Mouse (Mus musculus) thymus, adult 2 months (tissue): ENCODE results near the gene Lztfl1. TPM values are rescaled to one million over a fixed set of nuclear protein-coding genes. Genes with fewer than 3 reads are reported as not detected.

ENCODE experiments used
- DNase-seq: peaks from one replicate; pipeline ENCODE4 v3.0.0; 2021
- H3K27ac ChIP-seq: fragments of 200-500 bp; 2 replicates; pipeline ENCODE4 v1.5.1; 2012; ENCODE audit warnings: low read length, control low read depth; ENCODE audit not compliant: control insufficient read depth, insufficient read depth
- H3K27me3 ChIP-seq: fragments of 200-500 bp; 2 replicates; pipeline ENCODE4 v1.6.1; 2012; ENCODE audit warnings: mild to moderate bottlenecking, low read length, moderate library complexity, mixed read lengths; ENCODE audit not compliant: control insufficient read depth, insufficient read depth
- H3K36me3 ChIP-seq: fragments of 200-500 bp; 2 replicates; pipeline ENCODE4 v1.6.1; 2012; ENCODE audit warnings: mild to moderate bottlenecking, low read length, moderate library complexity; ENCODE audit not compliant: control insufficient read depth, insufficient read depth
- H3K4me1 ChIP-seq: fragments of 200-500 bp; replicated peaks from 2 replicates; pipeline ENCODE4 v1.6.1; 2012; ENCODE audit warnings: low read length; ENCODE audit not compliant: control insufficient read depth, insufficient read depth
- H3K4me3 ChIP-seq: fragments of 200-500 bp; 2 replicates; pipeline ENCODE4 v1.5.1; 2012; ENCODE audit warnings: mild to moderate bottlenecking, low read length, control low read depth, moderate library complexity; ENCODE audit not compliant: control insufficient read depth, insufficient read depth
- CTCF ChIP-seq: fragments of 200-500 bp; IDR thresholded peaks from 2 replicates; pipeline ENCODE4 v1.5.1; 2012; ENCODE audit warnings: mild to moderate bottlenecking, control low read depth, low read length, moderate library complexity, borderline replicate concordance; ENCODE audit not compliant: control insufficient read depth, poor library complexity, insufficient read depth; ENCODE audit errors: extremely low read depth
- POLR2A ChIP-seq: fragments of 200-500 bp; IDR thresholded peaks from 2 replicates; pipeline ENCODE4 v1.6.1; 2012; ENCODE audit warnings: mild to moderate bottlenecking, low read length, control low read depth, moderate library complexity; ENCODE audit not compliant: control insufficient read depth, poor library complexity, insufficient read depth; ENCODE audit errors: extremely low read depth
- WGBS: fragments of 180-500 bp; shearing (Covaris S2); methylation state at CpG from one replicate; pipeline ENCODE4 v1.1.7; 2018; 5-methylcytosine and 5-hydroxymethylcytosine counted together
- polyA plus RNA-seq: library from polyadenylated mRNA; depleted of rRNA; stranded (reverse); fragments of >200 nt; gene quantifications from 2 replicates; pipeline ENCODE4 v1.2.3, GENCODE M21; 2012

Gene Lztfl1
- polyA plus RNA-seq, 1 experiment: 12.1 TPM

- H3K4me3 ChIP-seq: no peak overlapping the region
- no peak overlapping the region for H3K27ac ChIP-seq
- H3K36me3 ChIP-seq: no peaks in the 10 kb centered on the region
- H3K27me3 ChIP-seq: no peaks in the 10 kb centered on the region
- DNase-seq: no peak
- TF ChIP-seq CTCF: no peak
- no peak for TF ChIP-seq POLR2A
- H3K4me1 ChIP-seq: peaks cover 11% of the 10 kb centered on the region; the same call in 1 of the 2 replicates
- 29% methylated on average over 2 of the region's 2 CpGs for WGBS
These were observed 5.4 kb upstream of the Lztfl1 start for GRCm38 (mm10) chr9:123722737-123723493.

GRCm38 (mm10) chr9:123716301-123716700 is 1.2 kb downstream of the Lztfl1 start:
- DNase-seq: no peak
- Histone ChIP-seq H3K4me3 (no peak overlapping the region), H3K4me1 (peaks cover 8% of the 10 kb centered on the region), H3K27ac (peak overlapping the region; percentile 29), H3K27me3 (no peaks in the 10 kb centered on the region), H3K36me3 (peaks cover 10% of the 10 kb centered on the region)
- TF ChIP-seq POLR2A (no peak), CTCF (no peak)
- WGBS: 63% methylated on average over 3 of the region's 3 CpGs

DNA sequence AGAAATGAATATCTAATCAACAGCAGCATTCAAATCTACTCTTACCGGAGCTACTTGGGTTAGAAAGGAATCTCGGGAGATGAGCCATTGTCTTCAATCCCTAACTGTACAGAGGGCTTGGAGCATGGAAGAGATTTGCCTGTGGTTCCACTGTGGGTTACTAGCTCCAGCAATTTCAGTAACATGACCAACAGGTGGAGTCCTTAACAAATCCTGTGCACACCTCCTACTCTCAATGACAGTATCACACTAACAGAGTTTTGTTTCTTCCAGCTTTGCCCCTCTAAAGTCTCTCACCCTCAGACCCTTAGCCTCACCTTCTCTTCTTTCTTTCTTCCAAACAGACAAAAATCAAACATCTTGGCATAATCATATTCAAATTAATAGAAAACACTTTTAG is 4.4 kb downstream of the Lztfl1 start:
- WGBS: 95% methylated on average over 2 of the region's 2 CpGs
- DNase-seq: peak; percentile 26
- Histone ChIP-seq H3K27ac (no peak overlapping the region), H3K36me3 (peaks cover 34% of the 10 kb centered on the region), H3K27me3 (no peaks in the 10 kb centered on the region), H3K4me3 (no peak overlapping the region), H3K4me1 (peaks cover 4% of the 10 kb centered on the region; the same call in 1 of the 2 replicates)
- TF ChIP-seq POLR2A: no peak
- TF ChIP-seq CTCF: no peak

DNA sequence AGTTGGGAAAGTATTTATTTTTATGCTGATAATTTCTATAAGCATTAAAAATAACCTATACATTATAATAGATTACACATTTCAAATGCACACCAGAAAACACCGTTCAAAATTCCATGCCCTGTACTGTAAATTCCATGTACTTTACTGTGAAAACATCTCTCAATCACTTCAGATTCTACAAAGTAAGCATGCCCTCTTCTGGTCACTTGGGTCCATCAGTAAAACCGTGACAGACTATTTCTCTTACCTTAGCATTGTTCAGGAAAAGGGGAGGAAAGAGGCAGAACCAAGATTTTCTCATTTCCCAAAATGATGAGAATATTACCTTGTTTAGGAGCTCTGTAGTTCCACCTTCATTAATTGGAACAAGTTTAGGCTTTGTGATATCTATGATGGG is 8.3 kb downstream of the Lztfl1 start:
- Histone ChIP-seq H3K36me3 (peaks cover 48% of the 10 kb centered on the region), H3K27me3 (no peaks in the 10 kb centered on the region), H3K27ac (no peak overlapping the region), H3K4me1 (no peaks in the 10 kb centered on the region), H3K4me3 (no peak overlapping the region)
- TF ChIP-seq CTCF (no peak), POLR2A (no peak)
- DNase-seq: no peak
- WGBS: 80% methylated on average over 2 of the region's 2 CpGs

GRCm38 (mm10) chr9:123701822-123702221 is 15.7 kb downstream of the Lztfl1 start:
- H3K36me3 ChIP-seq: peaks cover 26% of the 10 kb centered on the region
- 97% methylated on average over 5 of the region's 5 CpGs for WGBS
- no peaks in the 10 kb centered on the region for H3K27me3 ChIP-seq
- no peak overlapping the region for H3K4me3 ChIP-seq
- no peaks in the 10 kb centered on the region for H3K4me1 ChIP-seq
- no peak overlapping the region for H3K27ac ChIP-seq
- DNase-seq: no peak
- TF ChIP-seq POLR2A: no peak
- no peak for TF ChIP-seq CTCF

- WGBS: 90% methylated on average over 3 of the region's 3 CpGs
- H3K4me3 ChIP-seq: no peak overlapping the region
- TF ChIP-seq CTCF (no peak), POLR2A (no peak)
- no peak for DNase-seq
- peaks cover 26% of the 10 kb centered on the region for H3K36me3 ChIP-seq
- H3K4me1 ChIP-seq: no peaks in the 10 kb centered on the region
- H3K27ac ChIP-seq: no peak overlapping the region
- no peaks in the 10 kb centered on the region for H3K27me3 ChIP-seq
These were observed 21.7 kb downstream of the Lztfl1 start for GRCm38 (mm10) chr9:123695634-123696302.
